Mouse (Mus musculus): ENCODE measurements around the gene Dmap1. TPM values are rescaled to one million over a fixed set of nuclear protein-coding genes. Genes with fewer than 3 reads are reported as not detected.
A peak's percentile ranks its signal among the peaks of the same experiment; 100 is the strongest.

Dmap1 gene
- 10 to 100 TPM; 35.0 to 36.8 TPM for total RNA-seq (2021)

DNA sequence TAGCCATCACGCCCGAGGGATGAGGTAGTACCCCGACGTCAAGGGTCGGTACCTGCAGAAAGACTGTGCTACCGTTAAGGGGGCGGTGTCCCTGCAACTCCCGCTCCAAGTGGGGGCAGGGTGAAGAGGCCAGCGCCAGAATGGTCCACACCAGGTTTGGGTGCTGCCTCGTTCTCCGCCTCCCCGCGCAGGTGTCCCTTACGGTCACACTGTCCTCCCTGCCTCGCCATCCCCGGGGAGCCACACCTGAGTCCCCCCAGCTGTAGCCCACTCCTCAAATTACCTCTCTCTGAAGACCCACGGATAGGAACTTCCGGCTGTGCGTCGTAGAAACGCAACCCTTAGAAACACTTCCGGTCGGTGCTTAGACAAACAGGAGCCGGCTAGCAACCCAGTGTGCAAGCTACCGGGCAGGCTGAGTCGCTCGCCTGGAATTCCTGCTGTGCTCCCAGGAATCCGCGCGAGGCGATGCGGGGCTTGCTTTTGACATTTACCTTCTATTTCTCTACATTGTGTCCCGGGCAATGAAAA is at the start of gene Dmap1:
Dmap1 (minus strand) TSS at position 343 of the 531 bp plus-strand sequence.
- DNase-seq, result peak; percentile 81 to 84

DNA sequence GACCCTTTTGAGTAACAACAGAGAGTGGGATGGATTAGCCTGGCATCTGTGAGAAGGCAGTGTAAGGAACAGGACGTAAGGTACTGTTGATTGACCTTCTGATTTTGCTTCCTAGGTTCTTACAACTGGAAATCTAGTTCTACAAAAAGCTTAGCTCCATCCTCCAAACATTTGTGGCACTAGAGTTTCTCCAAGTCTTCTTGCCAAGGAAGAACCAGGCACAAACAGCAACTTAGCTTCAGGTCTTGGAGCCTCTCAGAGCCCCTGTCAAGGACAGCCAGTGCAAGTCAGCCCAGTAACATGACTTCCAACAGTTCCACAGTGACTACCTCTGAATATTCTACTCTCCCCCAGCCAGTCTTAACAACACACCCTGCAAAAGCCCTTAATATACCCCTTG is 42.0 kb upstream of the Dmap1 start, which contains the start of gene Gm12845:
Gm12845 (plus strand) TSS at position 301 of the 400 bp plus-strand sequence.
- DNase-seq, result no peak

DNA sequence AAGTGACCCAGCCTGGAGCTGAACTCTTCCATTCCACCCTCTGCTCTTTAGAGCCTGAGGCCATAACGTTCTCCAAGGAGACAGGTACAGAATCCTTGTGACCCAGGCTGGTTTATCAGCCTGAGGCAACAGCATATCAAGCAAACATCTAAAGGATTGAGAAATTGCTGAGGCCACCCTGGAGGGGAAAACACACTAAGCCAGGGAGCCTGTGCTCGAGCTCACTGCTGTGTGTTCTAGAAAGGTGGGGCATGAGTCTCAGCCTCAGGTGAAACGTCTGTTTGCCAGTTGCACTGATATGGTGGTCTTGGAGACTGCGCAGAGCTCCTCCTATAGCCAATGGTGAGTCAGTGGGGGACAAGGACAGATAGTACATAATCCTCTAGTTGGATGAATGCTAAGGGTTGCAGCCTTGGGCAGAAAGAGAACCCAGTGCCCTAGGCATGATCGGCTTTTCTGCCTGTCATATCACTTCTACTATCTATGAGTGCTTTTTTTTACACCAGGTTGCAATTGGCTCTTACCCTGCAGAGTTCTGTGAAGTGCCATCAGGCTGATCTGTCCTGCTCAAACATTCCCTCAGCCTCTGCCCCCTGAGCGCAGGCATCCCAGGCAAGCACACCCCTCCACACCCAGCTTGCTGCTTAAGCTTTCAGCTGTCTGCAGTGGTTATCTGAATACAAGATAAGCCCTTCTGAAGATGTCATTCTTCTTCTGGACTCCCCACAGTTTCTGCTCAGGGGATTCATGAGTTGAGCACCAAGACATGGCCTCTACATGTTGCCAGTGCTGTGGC is 31.4 kb upstream of the Dmap1 start:
- no peak for DNase-seq

DNA sequence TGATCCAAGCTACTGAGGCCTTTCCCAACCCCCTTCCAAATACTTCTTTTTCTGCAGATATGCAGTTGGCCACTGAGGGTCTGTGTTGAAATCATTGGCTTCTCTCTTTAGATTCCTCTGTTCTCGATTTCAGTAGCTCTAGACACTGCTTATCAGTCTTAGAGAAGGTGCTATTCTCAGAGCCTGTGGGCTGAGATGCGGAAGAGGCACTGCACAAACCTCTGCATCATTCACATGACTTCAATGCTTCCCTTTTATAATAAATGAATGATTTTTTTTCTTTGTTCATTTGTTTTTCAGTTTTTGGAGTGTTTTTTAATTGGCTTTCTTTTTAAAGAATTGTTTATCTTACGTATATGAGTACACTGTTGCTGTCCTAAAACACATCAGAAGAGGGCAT is 30.2 kb upstream of the Dmap1 start:
- DNase-seq, result no peak

GRCm38 (mm10) chr4:117708780-117709550 is 26.9 kb upstream of the Dmap1 start:
- no peak for DNase-seq

GRCm38 (mm10) chr4:117705361-117705760 is 23.3 kb upstream of the Dmap1 start:
- peak in 1 of 2 experiments; percentile 30 for DNase-seq

DNA sequence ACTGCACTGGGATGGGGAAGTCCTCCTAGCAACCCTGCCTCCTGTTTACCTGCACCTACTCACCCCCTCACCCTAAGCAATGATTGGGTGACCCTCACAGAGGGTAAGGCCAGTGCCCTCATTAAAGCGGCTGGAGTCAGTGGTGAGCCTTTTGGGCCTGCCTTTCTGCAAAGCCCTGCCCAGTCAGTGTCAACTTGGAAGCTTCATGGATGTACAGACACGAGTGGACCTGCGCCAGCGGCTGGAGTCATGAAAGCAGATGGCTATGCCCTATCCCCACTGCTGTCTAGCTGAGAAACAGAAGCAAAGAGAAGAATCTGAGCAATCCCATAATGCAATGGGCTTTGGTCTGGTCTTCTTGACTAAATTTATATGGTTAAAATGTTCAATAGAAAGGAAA is 4.3 kb upstream of the Dmap1 start:
- no peak for DNase-seq

DNA sequence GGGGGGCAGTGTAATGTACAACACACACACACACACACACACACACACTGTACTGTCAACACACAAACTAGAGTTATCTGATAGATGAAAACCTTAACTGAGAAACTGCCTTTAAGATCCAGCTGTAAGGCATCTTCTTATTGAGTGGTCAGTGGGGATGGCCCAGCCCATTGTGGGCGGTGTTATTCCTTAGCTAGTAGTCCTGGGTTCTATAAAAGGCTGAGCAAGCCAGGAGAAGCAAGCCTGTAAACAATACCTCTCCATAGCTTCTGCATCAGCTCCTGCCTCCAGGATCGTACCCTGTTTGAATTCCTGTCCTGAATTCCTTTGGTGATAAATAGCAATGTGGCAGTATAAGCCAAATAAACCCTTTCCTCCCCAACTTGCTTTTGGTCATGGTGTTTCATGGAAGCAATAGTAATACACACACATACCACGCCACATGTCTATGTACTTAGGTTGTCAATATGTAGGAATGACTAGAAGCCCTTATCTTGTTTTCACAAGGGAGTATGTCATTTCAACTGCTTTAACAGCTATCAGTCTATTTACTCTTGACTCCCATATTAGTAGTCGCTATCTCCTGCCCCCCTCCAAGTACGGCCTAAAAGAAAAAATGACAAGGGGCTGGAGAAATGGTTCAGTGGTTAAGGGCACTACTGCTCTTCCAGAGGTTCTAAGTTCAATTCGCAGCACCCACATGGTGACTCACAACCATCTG is 1.1 kb upstream of the Dmap1 start:
- no peak for DNase-seq

GRCm38 (mm10) chr4:117682463-117682862 is 390 bp upstream of the Dmap1 start:
- no peak for DNase-seq

GRCm38 (mm10) chr4:117680963-117681362 is 1.1 kb downstream of the Dmap1 start:
- DNase-seq, result no peak

DNA sequence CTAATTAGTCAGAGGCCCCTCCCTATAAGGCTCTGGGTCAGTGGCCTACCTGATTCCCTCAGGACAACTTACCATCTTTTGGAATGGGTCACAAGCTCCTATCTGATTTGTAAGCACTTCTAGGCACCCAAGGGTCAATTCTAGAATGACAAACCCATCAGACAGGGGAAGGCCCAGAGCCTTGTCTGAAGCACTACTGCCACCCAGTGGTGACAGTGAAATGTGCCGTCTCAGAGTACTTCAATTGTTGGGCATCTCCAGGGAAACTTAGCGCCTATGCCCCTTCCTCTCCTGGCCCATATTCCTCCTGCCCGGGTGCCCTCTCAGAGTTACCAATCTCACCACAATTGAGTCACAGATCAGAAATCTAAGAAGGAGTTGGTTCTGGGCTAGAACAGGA is 5.2 kb downstream of the Dmap1 start:
- DNase-seq, result peak; percentile 75 to 76

DNA sequence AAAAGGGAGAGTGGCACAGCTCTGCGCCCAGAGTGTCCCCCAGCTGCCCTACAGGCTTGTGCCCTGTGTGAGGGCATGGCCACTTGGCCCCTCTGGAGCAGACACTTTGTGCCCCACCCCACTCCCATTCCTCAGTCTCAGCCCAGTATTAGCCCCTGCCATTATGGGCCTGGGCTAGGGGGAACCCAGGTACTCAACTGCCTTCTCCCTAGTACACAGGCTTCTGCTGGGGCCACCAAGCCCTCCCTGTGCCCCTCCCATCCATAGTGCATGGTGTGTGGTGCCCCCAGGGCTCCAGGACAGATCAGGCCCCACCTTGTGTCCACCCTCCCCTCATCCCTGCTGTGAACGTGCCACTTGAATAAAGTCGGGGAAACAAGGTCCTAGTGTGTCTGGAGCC is 8.2 kb downstream of the Dmap1 start:
- no peak for DNase-seq

DNA sequence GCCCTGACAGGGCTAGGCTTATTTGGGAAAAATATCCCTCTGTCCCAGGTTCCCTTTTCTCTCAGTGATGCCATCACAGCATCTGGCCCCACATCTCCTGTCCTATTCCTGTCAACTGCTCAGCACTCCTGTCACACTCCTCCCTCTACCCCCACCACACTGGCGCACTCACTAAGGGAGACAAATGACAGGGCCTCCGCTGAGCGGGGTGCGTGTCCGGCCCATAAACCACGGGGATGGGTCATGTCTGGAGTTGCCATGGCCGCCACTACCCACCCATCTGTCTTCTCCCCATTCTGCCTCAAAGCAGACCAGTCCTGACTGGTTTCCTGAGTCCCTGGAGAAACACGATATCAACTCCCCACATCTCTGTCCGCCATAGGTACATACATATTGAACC is 10.0 kb downstream of the Dmap1 start:
- DNase-seq, result no peak

- no peak for DNase-seq
Observed at GRCm38 (mm10) chr4:117669874-117670273, 12.2 kb downstream of the Dmap1 start.

DNA sequence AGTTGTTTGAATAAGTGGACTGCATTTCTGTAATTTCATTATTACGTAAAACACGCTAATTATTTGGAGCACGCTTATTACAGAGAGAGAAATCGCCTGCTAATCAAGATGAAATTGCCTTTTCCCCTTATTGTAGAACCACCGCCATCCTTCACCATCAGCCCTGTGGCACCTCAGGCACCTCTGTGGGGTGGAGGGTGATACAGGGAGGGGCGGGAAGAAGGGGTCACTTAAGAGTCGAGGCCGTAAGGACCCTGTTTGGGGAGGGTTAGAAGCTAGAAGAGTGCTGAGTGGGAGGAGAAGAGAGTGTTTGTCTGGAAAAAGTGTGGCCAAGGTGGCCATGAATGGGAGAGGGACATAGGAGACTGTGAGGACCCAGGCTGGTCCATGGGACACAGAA is 16.0 kb downstream of the Dmap1 start:
- no peak for DNase-seq

DNA sequence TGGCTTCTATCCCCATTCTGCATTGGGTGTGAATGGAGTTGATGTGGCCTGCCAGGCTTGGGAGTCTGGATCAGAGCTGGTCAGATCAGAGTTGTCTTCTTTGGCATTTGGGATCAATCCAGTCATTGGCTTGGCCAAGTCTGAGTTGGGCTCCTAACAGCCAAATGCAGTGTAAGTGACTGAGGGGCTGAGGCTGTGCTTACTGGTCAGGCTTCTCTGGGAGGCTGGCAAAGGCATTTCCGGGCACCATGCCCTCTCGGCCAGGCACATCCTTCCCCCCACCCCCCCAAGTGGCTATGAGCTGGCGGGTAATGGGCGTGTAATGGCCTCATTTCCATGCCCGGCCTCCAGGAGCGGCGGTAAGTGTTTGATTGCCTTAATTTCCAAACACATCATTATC is 16.5 kb downstream of the Dmap1 start:
- DNase-seq, result peak; percentile 50 to 54

DNA sequence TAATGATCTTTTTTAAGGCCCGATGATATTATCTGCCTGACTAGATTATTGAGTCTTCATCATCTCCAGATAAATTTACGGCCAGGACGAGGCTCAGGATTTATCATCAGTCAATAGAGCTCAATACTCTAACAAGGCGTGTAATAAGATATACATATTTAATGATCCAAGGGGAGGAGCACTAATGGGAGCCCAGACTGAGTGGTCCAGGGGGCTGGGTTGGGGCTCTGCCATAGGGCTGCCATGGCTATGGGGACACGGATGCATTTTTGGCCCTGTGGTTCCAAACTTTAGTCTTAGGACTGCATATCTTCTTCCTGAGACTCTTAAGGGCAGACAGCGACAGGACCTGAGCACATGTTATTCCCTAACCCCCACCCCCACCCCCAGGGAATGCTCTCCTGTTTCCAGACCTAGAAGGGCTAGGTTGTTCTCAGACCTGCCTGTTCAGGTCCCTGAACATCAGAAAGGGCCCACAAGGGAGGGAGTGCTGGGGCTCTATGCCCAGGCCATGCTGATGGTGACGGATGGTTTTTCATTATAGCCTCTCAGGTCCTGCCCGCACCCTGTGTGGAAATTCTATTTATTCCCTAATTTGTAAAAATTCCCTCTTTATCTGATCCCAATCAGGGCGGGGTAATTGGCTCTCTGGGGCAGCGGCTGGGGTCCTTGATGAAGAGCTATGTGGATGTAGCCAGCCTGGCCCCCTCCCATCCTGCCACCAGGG is 17.5 kb downstream of the Dmap1 start:
- no peak for DNase-seq

- DNase-seq, result no peak
Observed at GRCm38 (mm10) chr4:117660001-117660400, 22.1 kb downstream of the Dmap1 start.

DNA sequence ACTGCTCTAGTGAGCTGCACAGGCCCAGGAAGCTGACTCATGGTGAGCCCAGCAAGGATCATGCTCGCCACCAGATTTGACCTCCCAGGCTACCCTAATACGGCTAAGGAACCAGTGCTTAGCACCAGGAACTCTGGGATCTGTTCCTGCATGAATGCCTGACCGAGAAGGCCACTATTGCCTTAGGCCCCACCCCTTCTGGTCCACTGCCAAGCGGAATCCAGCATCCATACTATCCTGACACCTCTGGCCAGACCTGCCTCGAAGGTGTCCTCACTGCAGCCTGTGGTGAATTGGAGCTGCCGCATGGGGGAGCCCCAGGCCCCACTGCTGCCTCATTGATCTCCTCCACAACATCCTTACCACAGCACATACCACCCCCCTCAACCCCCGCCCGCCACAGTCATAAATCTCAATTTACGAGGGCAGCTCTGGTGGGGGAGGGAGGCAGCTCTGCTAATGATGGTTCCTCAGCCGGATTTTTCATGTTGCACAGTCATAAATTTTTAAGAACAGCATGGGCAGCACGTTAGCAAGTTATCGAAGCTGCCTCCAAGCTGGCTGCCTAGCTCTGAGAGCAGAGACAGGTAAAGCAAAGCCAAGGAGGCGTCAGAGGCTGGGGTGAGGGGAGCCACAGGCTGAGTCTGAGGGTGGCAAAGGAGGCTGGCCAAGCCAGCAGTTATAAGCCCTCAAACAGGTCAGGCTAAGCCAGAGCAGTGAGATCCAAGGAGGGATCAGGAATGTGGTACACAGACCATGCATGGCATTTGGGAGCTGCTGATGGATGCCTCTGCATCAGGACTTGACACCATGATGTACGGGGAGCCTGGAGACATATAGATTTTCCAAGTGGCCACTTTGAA is 23.3 kb downstream of the Dmap1 start:
- no peak for DNase-seq

DNA sequence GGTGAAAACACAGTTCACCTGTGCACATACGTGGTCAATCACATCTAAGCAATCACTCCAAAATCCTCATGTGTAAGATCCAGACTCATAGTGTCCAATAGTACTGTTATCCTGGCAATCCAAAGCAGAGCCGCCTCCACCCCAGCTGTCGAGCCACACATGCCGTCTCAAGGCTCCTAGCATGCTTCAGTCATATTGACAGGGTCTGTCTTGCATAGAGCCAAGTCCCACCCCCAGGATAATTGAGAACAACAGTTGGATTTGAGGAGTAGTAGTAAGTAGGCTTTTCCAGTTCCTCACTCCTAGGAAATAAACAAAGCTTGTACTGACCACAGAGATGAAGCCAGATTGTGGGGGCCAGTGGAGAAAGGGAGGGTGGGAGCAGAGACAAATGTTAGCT is 24.4 kb downstream of the Dmap1 start:
- DNase-seq, result peak; percentile 68 to 72

GRCm38 (mm10) chr4:117656961-117657360 is 25.1 kb downstream of the Dmap1 start:
- no peak for DNase-seq
